Mouse (Mus musculus) retina, postnatal 1 day (tissue): ENCODE data around the gene Dnm1.
"Not testable (repeated sequence)": the region's sequence is repeated elsewhere in the genome, so short reads cannot be mapped to it uniquely, and the experiment has no call there.

Experiments
- DNase-seq: peaks from one replicate; pipeline ENCODE4 v3.0.0-alpha.2; 2012

The Dnm1 gene

GRCm38 (mm10) chr2:32353007-32353542 is at the start of gene Dnm1:
Dnm1 (minus strand) TSS chr2:32353338.
- DNase-seq, result peak; percentile 92

- DNase-seq, result no peak
Observed at GRCm38 (mm10) chr2:32396695-32397094, 43.6 kb upstream of the Dnm1 start.

GRCm38 (mm10) chr2:32395946-32396621 is 42.9 kb upstream of the Dnm1 start:
- DNase-seq, result peak; percentile 97

GRCm38 (mm10) chr2:32395484-32395945 is 42.4 kb upstream of the Dnm1 start, which contains the start of gene Ptges2:
Ptges2 (plus strand) TSS chr2:32395896.
- peak; percentile 96 for DNase-seq

GRCm38 (mm10) chr2:32394973-32395372 is 41.8 kb upstream of the Dnm1 start:
- DNase-seq, result peak; percentile 51

- no peak for DNase-seq
Observed at GRCm38 (mm10) chr2:32392063-32392462, 38.9 kb upstream of the Dnm1 start.

- DNase-seq, result no peak
Observed at GRCm38 (mm10) chr2:32390871-32391270, 37.7 kb upstream of the Dnm1 start.

- no peak for DNase-seq
Observed at GRCm38 (mm10) chr2:32389157-32389556, 36.0 kb upstream of the Dnm1 start.

GRCm38 (mm10) chr2:32387706-32388490 is 34.8 kb upstream of the Dnm1 start, which contains the start of gene Lcn2:
Lcn2 (minus strand) TSS chr2:32388252.
- no peak for DNase-seq

GRCm38 (mm10) chr2:32382689-32383088 is 29.6 kb upstream of the Dnm1 start:
- no peak for DNase-seq

- DNase-seq, result peak; percentile 94
Observed at GRCm38 (mm10) chr2:32381775-32382223, 28.7 kb upstream of the Dnm1 start, which contains the start of gene 1110008P14Rik. 1110008P14Rik (minus strand) TSS chr2:32381938.

GRCm38 (mm10) chr2:32381141-32381774 is 28.1 kb upstream of the Dnm1 start:
- no peak for DNase-seq

- DNase-seq, result no peak
Observed at GRCm38 (mm10) chr2:32380001-32380500, 26.9 kb upstream of the Dnm1 start.

- DNase-seq, result no peak
Observed at GRCm38 (mm10) chr2:32376963-32377362, 23.8 kb upstream of the Dnm1 start.

GRCm38 (mm10) chr2:32375317-32375940 is 22.3 kb upstream of the Dnm1 start:
- no peak for DNase-seq

GRCm38 (mm10) chr2:32374191-32374590 is 21.1 kb upstream of the Dnm1 start:
- DNase-seq, result no peak

GRCm38 (mm10) chr2:32367315-32367714 is 14.2 kb upstream of the Dnm1 start:
- DNase-seq, result no peak

GRCm38 (mm10) chr2:32364121-32364520 is 11.0 kb upstream of the Dnm1 start:
- no peak for DNase-seq

- no peak for DNase-seq
Observed at GRCm38 (mm10) chr2:32363376-32364106, 10.4 kb upstream of the Dnm1 start.

GRCm38 (mm10) chr2:32362817-32363340 is 9.7 kb upstream of the Dnm1 start:
- peak; percentile 94 for DNase-seq

- DNase-seq, result not testable (repeated sequence)
Observed at GRCm38 (mm10) chr2:32362274-32362673, 9.1 kb upstream of the Dnm1 start.
